ENCODE assay signal across 17 mouse cellular contexts in genomic region chr6:127459776-127460175, GRCm38 (mm10).
"Had no signal": no experiment of that assay in that cellular context is flagged by ENCODE, and none has a peak within 500 bp of the region (broad histone marks: within the 10 kb centered on the region; RNA-seq: fewer than 3 reads in every experiment).

No protein-coding gene starts in this region.

- H3K4me1 ChIP-seq: lung, embryonic 15.5 days had no signal

- H3K36me3 ChIP-seq: liver, embryonic 13.5 days; lung, embryonic 15.5 days; midbrain, embryonic 12.5 days; midbrain, embryonic 15.5 days; neural tube, embryonic 15.5 days had no signal

- H3K9me3 ChIP-seq: liver, embryonic 13.5 days; lung, embryonic 15.5 days; midbrain, embryonic 12.5 days; midbrain, embryonic 15.5 days; neural tube, embryonic 12.5 days; neural tube, embryonic 15.5 days had no signal

- H3K4me2 ChIP-seq: liver, embryonic 13.5 days; lung, embryonic 15.5 days; midbrain, embryonic 12.5 days; midbrain, embryonic 15.5 days; neural tube, embryonic 12.5 days; neural tube, embryonic 15.5 days had no signal

- H3K27me3 ChIP-seq: liver, embryonic 13.5 days; lung, embryonic 15.5 days; midbrain, embryonic 12.5 days; midbrain, embryonic 15.5 days; neural tube, embryonic 12.5 days; neural tube, embryonic 15.5 days had no signal

- H3K27ac ChIP-seq: kidney, postnatal 0 days; left cerebral cortex, adult 2 months; liver, embryonic 13.5 days; lung, embryonic 15.5 days; midbrain, embryonic 12.5 days; midbrain, embryonic 15.5 days; neural tube, embryonic 12.5 days; neural tube, embryonic 15.5 days; stomach, postnatal 0 days had no signal

- H3K9ac ChIP-seq: liver, embryonic 13.5 days; lung, embryonic 15.5 days; midbrain, embryonic 12.5 days; midbrain, embryonic 15.5 days; neural tube, embryonic 12.5 days; neural tube, embryonic 15.5 days had no signal

- DNase-seq: kidney, adult 2 months; kidney, postnatal 25 days; layer of hippocampus, postnatal 36 days; liver, embryonic 13.5 days; right cerebral cortex, adult 18-20 months; right cerebral cortex, postnatal 14 days; right cerebral cortex, postnatal 4 days; thymus, postnatal 25 days had no signal

- ATAC-seq: intestine, postnatal 0 days; midbrain, embryonic 15.5 days had no signal

- H3K4me3 ChIP-seq: left cerebral cortex, adult 2 months; liver, embryonic 13.5 days; lung, embryonic 15.5 days; midbrain, embryonic 12.5 days; midbrain, embryonic 15.5 days; neural tube, embryonic 12.5 days; neural tube, embryonic 15.5 days had no signal
